Mouse (Mus musculus) urinary bladder, adult 18-20 months (tissue): Measurements from ENCODE around the gene A530064D06Rik.
"Not testable (repeated sequence)": the region's sequence is repeated elsewhere in the genome, so short reads cannot be mapped to it uniquely, and the experiment has no call there.

Source experiments
- DNase-seq, 2 experiments: peaks; one replicate each; pipeline ENCODE4 v3.0.0; 2022; ENCODE audit warnings: low spot score in 2 of 2, mixed read lengths in 2 of 2

Gene A530064D06Rik

DNA sequence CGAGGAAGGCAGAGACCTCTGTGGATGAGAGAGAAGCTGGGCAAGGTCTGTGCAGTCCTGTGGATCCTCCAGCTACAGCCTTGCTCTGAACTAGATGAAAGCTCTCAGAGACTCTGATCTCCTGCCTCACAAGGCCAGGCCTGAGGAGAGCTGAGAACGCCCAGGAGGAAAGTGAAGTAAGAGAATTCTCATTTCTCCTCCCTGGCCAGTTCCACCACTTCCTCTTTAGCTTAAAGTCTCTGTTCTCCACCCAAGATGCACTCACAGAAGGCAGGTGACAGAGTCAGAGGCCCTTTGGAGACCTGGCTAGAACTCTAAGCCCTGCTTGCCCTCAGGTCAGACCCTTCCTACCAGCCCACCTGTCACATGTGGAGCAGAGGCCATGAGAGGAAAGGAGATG, at the start of gene A530064D06Rik:
TSS of gene A530064D06Rik (minus strand) at position 173 of the 400 bp plus-strand sequence.
- not testable (repeated sequence) for DNase-seq

DNA sequence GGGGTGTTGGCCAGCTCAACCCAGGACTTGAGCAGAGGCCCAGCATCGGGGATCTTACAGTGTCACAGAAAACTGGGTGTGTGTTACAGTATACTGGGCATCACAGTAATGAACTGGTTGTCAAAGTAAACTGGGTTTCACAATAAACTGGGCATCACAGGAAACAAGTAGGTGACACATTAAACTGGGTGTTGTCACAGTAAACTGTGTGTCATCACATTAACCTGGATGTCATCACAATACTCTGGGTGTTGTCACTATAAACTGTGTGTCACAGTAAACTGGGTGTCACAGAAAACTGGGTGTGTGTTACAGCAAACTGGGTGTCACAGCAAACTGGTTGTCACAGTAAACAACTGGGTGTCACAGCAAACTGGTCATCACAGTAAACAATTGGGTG, 48.4 kb upstream of the A530064D06Rik start:
- no peak for DNase-seq

DNA sequence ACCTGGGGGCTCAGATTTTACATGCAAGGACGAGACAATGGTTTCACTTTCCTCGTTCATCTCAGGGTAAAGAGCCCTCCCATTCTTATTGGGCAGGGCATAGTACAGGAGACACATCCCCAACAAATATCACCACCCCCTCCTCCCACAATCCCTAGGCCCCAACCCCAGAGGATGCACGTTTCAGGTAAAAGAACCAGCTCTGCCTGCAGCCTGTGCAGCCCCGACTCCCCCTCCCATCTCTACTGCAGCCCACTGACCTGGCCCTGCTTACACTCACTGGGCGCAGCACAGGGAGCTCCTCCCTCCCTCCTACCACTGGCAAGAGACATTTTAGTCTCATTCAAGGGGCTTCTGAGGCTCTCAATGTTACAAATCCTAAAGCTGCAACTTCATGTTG, 46.4 kb upstream of the A530064D06Rik start:
- DNase-seq: no peak

DNA sequence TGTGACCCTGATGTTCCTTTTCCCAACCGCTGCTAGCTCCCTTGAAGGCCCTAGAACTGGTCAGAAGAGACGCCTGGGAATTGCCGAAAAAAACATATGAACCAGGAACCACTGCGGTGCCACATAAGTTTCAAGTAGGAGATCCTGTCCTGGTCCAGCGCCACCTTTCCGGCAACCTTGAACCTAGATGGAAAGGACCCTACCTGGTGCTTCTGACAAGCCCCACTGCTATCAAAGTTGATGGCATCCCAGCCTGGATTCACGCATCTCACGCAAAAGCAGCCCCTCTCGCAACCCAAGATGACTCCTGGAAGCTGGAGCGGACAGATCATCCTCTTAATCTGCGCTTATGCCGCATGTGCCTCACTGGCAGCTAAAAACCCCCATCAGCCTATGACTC, 45.5 kb upstream of the A530064D06Rik start:
- no peak for DNase-seq

DNA sequence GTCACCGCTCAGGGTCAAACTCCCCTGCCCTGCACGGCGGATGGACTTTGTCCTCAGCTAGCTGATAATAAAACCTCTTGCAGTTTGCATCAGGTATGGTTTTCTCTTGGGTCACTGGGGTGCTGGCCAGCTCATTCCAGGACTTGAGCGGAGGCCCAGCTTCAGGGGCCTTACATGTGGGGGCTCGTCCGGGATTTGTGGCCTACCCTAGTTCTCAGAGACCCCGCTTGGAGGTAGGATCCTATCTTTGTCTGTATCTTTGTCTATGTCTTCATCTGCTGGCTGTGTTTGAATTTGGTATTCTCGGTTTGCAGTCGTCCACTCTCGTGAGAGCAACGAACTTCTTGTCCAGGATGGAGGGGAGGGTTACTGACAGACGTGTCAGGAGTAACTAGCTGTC, 36.0 kb upstream of the A530064D06Rik start:
- DNase-seq: no peak

DNA sequence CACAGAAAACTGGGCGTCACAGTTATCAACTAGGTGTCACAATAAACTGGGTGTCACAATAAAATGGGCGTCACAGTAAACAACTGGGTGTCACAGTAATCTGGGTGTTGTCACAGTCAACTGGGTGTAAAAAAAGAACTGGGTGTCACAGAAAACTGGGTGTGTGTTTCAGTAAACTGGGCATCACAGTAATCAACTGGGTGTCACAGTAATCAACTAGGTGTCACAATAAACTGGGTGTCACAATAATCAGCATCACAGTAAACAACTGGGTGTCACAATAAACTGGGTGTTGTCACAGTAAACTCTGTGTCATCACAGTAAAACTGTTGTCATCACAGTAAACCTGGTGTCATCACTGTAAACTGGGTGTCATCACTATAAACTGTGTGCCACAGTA, 25.3 kb upstream of the A530064D06Rik start:
- no peak for DNase-seq

DNA sequence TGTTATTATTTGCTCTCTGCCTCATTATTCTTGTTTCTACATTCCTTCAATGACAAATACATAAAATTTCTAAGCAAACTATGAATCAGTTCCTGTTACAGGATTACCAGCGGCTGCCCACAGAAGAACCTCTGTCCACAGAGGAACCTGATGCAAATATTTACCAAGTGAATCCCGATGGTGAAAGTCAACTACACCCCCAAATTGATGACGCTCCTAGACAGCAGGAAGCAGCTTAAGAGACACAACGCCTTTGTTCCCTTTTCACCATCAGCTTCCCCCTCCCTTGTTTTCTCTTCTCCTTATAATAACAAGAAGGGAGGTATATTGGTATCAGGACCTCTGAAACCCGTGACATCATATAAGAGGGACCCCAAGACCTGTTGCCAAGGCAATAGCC, 18.2 kb upstream of the A530064D06Rik start:
- DNase-seq: no peak

DNA sequence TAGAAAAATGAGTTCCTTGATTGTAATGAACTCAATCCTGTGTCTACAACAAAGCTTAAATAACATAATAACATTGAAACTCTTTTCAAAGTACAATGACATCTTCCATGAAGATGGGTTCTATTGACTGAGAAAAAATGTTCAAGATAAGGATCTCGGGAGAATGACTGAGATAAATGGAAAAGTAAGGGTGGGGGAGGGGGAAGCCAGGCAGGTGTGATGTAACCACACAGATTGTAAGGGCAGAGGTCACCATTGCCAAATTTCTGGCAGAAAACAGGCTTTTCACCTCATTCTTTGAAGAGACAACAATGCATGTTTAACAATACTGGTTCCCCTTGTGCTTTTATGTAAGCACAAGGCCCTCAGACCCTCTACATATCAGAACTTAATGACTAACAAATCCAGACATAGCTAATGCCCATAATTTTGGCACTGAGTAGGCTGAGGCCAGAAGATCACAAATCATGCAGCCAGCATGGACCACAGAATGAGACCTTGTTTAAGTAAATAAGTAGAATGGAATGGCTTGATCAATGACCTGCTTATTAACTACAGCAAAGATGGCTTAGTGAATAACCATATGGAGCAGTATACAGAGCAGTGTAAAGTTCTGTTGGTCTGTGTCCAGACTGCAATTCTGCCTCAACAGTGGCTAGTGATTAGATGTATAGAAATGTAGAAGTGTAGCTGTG, 9.5 kb downstream of the A530064D06Rik start:
- DNase-seq: no peak

DNA sequence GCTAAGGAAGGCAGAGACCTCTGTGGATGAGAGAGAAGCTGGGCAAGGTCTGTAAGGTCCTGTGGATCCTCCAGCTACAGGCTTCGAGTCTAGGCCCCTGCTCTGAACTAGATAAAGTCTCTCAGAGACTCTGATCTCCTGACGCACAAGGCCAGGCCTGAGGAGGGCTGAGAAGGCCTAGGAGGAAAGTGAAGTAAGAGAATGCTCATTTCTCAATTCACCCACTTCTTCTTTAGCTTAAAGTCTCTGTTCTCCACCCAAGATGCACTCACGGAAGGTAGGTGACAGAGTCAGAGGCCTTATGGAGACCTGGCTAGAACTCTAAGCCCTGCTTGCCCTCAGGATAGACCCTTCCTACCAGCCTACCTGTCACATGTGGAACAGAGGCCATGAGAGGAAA, 21.0 kb downstream of the A530064D06Rik start, which contains the start of gene 9830107B12Rik:
TSS of gene 9830107B12Rik (minus strand) at position 149 of the 400 bp plus-strand sequence.
- no peak for DNase-seq

DNA sequence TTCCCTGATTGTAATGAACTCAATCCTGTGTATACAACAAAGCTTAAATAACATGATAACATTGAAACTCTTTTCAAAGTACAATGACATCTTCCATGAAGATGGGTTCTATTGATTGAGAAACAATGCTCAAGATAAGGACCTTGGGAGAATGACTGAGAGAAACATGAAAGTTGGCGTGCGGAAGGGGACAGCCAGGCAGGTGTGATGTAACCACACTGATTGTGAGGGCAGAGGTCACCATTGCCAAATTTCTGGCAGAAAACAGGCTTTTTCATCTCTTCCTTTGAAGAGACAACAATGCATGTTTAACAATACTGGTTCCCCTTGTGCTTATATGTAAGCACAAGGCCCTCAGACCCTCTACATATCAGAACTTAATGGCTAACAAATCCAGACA, 34.3 kb downstream of the A530064D06Rik start:
- no peak for DNase-seq

DNA sequence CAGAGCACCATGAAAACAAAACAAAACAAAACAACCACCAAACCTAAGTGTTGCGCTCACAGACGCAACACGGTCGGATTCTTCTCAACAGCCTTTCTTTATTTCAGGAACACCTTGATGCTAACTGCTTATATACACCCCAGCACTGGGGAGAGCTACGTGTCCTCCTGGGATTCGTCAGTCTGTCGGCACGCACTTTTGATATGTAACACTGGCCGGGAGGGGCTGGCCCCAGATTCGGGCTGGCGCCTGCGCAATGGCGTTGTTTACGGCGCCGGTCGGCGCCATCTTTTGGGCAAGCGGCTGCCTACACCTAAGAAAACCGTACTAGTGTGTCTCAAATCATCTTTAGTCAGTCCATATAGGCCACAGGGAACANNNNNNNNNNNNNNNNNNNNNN, 46.6 kb downstream of the A530064D06Rik start:
- DNase-seq: no peak

DNA sequence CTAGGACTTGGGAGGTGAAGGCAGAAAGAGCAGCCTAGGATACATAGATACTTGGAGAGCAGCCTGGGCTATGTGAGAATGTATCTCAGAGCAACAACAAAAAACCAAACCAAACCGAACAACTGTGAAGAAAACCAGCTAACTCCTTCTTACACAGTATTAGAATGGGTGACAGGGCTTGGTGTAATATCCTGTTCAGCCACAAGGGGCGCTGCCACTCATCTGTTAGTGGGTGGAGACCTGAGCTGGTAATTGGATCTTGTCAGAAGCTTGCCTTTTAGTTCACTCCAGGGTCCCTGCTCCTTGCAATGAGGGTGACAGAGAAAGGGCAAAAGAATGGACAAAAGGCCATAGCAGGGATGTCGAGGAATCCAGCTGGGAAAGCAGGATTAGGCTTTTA, 47.4 kb downstream of the A530064D06Rik start:
- peak; percentile 47 to 75 for DNase-seq

DNA sequence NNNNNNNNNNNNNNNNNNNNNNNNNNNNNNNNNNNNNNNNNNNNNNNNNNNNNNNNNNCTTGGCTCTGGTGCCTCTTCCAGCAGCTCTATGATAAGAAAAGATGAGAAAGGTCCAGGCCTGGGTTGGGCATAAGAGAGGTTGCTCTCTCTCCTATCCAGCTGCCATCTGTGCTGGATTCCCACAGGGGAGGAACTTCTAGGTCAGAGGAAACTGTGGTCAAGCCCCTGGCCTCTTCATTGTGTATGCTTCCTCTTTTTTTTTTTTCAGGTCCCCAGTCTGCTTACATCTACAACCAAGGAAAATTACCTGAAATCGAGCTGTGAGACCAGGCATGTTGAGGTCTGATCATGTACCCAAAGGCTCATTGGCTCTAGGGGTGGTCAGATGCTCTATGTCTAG, 48.5 kb downstream of the A530064D06Rik start:
- DNase-seq: no peak

DNA sequence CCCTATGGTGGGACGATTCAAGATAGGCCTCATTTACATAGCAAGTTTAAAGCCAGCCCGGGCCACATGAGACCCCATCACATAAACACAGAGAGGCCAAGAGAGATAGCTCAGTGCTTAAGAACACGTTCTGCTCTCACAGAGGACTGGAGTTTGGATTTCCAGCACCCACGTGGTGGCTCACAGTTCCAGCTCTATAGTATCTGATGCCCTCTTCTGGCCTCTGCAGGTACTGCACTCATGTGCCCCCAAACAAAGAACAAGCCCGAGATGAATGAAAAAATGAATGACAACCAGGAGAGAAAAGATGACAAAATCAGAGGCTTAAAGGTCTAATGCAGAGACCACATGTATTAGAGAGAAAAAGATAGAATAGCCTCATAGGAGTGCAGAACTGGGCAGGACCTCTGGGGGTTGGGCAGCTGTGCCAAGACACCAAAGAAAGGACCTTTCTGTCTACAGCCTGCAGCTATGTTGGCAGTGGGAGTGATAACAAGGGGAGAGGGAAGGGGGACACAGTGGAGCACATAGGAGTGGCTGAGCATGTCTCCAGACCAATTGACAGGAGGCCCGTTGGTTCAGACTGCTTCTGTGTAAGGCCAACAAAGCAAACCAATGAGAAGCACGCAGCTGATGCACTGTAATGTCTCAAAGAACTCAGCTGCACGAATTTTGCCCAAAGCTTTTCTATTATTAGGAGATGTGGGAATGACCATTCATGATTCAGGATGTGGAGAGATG, 56.4 kb downstream of the A530064D06Rik start:
- peak in 1 of 2 experiments; percentile 7 for DNase-seq

DNA sequence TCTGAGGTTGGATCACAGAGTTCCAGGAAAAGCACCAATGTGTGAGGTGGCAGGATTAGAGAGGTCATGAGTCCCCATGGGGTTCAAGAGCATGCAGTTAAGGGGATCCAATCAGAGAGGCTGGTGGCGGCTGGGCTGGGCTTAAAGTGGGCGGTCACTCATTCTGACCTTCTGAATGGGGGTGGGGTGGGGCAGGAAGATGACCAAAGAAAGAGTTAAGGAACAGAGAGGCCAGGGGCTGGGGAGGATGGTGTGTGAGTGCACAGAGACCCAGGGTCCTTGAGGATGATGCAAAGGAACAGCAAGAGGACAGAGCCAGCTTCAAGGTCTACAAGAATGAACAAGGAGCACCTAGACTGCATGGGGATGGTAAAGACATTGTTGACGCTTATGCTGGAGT, 58.6 kb downstream of the A530064D06Rik start:
- no peak for DNase-seq

DNA sequence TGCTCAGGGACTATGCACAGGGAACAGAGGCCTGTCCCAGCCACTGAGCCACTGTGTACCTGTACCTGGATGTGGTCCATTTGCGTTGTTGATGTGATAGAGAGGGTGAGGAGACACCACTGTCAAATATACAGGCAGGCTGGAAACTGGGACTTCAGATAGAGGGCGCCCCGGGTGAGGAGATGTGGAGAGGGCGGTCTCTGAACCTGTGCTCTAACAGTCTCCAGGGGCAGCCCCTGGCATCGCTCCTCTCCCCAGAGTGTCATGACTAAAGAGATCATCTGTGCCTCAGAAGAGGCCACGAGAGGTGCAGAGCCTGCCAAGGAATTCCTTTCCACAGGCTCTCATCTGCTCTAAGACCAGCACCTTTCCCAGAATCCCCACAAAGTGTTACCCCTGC, 59.2 kb downstream of the A530064D06Rik start:
- DNase-seq: no peak

DNA sequence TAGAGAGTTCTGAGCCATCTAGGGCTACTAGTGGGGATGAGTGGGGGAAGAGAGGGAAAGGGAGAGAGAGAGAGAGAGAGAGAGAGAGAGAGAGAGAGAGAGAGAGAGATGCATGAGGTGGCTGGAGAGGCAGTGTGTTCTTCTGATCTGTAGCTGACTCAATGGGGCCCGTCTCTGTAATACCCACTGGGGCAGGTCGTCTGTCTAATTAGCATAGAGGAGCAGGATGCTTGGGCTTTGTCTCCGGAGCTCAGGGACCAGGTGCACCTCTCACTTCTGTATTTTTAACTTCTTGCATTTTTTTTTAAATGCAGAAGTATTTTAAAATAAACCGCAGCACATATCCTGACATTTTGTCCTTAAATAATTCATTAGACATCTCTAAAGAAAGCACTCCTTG, 59.7 kb downstream of the A530064D06Rik start:
- DNase-seq: no peak

DNA sequence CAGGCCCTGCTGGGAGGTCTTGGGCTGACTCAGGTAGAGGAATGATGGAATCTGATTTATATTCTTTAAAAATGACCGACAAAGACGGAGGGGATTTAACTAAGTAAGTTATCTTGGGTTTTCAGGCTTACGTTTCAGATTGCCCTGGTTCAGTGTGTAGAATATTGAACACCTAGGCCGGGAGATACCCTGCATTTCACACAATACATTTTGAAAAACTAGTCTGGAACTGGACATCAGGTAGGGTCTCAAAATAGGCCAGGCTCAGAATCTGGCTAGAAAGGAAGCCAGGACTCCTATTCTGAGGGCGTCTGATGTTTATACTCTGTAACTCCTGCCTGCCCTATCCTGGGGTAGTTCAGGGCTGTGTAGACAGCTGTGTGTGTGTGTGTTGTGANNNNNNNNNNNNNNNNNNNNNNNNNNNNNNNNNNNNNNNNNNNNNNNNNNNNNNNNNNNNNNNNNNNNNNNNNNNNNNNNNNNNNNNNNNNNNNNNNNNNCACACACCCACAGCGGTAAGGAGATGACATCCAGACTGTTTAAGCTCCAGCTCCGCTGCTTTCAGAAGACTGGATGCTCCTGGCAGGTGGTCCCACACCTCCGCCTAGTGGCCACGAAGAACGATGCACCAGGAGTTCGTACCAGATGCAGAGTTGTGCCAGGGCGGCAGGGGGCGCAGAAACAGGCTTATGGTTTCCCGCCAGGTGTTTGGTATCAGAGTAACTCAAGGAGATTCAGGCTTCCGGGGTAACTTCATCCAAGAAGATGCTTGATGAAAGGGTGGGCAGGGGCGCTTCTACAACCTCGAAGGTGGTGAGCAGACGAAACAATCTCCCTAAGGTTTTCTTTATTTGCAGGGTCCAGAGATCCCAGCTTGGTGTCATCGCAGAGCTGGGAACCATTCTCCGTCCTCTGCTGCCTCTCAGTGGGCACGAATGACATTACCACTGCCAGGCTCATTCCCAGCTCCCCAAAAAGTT, 66.3 kb downstream of the A530064D06Rik start:
- DNase-seq: peak; percentile 68 to 75

DNA sequence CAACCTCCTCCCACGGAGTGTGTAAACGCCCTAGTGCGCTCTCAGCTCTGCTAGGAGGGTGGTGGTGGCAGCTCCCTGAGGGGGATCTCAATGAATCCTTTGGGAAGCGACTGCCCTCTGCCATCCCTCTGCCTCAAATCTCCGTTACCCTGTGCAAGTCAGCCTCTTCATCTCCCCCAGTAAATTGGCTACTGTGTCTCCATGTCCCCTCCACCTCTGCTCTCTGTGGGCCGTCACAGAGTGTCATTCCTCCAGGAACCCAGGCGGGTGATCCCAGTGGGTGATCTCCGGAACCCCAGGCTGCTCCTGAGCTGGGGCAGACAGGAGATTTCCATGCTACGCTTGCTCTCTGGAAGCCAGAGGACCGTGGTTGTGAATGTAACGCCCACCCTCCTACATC, 67.8 kb downstream of the A530064D06Rik start:
- no peak for DNase-seq
